Mouse (Mus musculus) CD4-positive, CD25-positive, alpha-beta regulatory T cell, adult 4 months (primary cell): Measurements from ENCODE around the gene Slc2a8. TPM values are rescaled to one million over a fixed set of nuclear protein-coding genes. Genes with fewer than 3 reads are reported as not detected.

Experiments used
- ATAC-seq: one replicate; pipeline ENCODE4 v1.8.0; 2017
- polyA plus RNA-seq, 2 experiments: library from polyadenylated mRNA; unstranded; fragments of 100-300 nt; shearing (Covaris generic); gene quantifications; one replicate each; pipeline ENCODE4 v1.2.1; 2017

The Slc2a8 gene
- polyA plus RNA-seq, 2 experiments from 2014 or later = 1.7 to 3.3 TPM

GRCm38 (mm10) chr2:32969326-32969725, 12.6 kb downstream of the Slc2a8 start:
- no peak for ATAC-seq

DNA sequence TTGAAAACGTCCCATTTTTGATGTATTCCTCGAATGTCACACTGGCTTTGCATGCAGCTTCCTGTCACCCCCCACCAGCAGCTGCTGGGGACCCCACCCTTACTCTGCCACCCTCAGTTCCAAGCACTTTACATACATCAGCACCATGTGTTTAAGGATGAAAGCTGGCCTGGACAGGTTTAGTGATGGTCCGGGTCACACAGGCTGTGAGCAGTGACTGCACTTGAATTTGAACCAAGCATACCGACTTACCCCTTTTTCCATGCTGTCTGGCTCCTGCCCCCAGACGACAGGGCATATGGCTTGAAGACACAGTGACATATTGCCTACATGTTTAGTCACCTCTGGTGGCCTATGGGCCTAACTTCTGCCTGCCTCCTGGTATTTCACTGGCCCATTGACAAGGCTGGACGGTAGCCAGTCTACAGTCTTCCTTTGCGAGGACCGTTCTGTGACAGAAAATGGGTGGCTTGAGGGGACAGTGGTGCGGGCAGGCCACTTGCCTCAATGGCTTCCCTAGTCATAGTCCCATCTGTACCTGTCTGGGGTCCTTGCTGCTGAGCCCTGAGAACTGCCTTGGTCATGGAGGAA, 13.8 kb downstream of the Slc2a8 start:
- ATAC-seq = no peak

DNA sequence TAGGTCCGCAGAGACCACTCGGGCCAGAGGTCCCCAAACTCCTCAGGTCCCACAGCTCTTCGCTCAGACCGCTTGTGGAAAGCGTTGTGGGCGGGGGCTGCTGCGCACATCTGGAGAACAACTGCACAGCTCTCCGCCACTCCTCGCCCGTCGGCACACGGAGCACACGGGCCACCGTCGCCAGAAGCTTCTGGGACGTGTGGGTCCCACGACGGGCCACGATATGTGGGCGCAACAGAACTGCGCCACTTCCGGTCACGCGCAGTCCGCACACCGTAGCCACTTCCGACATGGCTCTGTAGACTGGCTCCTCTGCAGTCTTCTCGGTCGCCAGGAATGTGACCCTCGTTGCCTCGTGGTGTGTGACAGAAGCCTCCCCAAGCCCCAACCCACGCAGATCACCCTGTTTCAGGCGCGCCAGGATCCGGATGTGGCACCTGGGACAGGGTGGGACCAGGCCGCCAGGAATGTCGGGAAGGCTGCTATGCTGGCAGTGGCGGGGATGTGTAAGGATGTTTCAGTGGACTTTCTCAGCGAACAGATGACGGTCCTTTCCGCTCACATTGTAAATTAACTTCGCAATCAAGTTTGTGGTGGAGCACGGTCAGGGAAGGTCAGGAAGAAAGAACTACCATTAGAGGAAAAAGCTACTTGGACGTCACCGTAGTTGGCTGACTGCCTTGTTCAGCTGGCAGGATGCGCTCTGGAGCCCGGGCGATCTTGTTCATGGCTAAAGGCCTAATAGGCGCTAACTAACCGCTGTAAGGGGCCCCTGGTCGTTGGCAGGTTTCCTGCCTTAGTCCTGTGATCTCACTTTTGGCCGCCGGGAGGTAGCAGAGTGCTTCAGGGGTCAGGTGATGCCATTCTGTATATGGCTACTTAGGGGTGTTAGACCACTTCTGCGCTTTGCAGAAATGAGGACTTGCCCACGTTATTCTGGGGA, 14.9 kb downstream of the Slc2a8 start:
- peak; percentile 66 for ATAC-seq

GRCm38 (mm10) chr2:32966184-32966688, 15.6 kb downstream of the Slc2a8 start:
- ATAC-seq = no peak

DNA sequence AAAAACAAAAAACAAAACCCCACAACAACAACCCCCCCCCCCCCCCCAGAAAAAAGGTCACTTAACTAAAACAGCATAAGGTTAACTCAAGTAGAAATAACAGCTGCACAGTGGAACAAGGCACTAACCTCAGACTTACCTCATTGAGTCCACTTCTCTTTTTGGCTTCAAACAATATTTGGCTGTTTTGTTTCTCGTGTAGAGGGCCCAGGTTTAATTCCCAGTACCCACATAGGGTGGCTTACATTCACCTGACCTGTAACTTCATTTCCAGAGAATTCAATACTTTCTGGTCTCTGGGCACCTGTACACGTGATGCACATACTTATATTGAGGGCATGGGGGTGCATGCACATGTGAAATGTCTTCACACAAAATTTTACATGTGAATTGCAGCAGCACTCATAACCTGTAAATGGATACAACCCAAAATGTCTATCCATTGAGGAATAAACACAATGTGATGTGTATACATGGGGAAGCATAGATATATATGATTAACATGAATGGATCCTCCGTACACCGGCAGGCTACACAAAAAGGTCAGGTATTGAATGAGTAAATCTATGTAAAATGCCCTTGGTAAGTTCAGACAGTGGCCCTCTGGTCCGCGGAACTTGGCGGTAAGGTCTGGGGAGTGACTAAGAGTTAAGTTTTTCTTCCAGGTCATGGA, 16.2 kb downstream of the Slc2a8 start:
- no peak for ATAC-seq

DNA sequence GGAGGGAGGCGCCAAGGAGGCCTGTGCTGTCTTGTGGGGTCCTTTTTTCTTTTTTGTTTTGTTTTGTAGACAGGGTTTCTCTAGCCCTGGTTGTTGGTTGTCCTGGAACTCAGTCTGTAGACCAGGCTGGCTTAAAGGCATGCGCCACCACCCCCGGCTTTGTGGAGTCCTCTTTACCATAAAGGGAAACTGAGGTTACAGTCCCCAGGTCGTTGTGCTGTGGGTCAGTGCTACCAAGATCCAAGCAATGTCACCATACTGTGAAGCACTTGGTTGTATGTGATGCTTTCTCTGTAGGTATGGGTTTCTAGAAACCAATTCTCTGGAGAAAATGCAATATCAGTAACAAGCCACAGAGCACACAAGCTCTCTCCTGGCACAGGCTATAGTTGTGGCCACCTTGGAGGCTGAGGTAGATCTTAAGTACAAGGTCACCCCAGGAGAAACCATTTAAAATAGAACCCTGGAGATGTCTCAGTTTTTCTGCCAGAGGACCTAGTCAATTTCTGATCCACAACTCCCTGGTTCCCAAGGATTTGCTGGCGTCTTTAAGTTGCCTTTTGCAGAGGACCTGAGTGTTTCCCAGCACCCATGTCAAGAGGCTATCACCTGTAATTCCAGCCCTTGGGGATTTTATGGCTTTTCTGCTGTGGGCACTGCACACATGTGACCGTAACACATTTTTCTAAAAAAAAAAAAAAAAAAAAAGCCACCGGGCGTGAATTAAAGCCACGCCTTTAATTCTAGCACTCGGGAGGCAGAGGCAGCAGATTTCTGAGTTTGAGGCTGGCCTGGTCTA, 17.0 kb downstream of the Slc2a8 start:
- no peak for ATAC-seq

DNA sequence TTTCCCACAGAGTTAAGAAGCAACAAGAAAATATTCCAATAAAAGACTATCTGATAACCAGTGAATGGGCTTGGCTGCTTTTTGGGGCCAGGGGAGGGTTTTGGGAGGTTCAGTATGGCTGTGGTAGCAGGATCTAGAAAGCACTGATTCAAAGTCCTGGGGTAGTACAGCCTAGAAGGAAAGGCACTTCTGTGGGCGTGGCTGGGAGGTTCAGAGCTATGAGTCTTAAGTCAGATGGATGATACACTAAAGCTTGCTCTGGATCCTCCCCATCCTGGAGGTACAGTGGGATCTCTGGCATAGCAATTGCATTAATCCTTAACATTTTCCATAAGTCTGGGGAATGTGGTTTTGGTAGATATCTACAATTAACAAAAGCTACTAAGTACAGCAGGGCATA, 17.9 kb downstream of the Slc2a8 start:
- no peak for ATAC-seq

GRCm38 (mm10) chr2:32963544-32963943, 18.3 kb downstream of the Slc2a8 start:
- no peak for ATAC-seq

DNA sequence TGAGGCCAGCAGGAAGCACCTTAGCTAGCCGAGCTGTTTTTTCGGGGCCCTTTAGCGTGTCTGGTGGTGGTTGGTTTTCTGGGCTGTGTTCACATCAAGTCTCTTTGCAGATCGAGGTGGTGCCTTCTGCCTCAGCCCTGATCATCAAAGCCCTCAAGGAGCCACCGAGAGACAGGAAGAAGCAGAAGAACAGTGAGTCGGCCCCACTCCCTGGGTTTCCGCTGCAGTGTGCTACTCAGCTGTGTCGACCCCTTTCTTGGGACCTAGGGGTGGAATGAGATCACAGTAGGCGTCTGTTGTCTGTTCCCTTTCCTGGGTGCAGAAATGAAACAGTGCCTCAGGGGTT, 19.0 kb downstream of the Slc2a8 start:
- peak; percentile 19 for ATAC-seq

DNA sequence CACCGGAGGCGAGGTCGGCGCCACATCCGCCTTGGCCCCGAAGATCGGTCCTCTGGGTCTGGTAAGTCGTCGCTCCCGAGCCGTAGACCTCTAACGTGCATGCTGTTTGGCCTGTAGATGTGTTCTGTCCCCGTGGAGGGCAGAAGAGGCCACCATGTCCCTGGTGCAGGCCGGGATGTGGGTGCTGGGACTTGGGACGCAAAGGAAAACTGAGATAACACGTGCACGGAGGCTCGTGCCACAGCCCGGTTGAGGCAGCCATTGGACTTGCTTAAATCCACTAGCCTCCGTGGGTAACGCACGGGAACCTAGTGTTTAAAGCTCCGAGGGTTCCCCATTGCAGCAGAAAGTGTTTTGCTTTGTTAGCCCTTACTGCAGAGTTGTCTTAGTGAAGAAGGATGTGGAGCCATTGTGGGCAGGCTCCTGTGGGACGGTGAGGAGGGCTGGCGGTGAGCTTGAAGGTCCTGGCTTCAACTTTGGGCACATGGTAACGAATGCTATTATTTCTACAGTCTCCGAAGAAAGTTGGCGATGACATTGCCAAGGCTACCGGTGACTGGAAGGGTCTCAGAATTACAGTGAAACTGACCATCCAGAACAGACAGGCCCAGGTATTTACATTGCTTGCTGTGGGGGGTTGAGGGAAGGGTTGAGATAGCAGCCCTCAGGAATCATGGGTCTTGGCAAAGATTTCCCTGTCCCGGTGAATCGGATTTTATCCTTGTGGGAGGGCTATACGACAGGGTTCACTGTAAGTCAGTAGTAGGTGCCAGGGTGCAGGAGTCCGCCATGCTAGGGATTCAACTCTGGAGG, 19.6 kb downstream of the Slc2a8 start:
- ATAC-seq = no peak

DNA sequence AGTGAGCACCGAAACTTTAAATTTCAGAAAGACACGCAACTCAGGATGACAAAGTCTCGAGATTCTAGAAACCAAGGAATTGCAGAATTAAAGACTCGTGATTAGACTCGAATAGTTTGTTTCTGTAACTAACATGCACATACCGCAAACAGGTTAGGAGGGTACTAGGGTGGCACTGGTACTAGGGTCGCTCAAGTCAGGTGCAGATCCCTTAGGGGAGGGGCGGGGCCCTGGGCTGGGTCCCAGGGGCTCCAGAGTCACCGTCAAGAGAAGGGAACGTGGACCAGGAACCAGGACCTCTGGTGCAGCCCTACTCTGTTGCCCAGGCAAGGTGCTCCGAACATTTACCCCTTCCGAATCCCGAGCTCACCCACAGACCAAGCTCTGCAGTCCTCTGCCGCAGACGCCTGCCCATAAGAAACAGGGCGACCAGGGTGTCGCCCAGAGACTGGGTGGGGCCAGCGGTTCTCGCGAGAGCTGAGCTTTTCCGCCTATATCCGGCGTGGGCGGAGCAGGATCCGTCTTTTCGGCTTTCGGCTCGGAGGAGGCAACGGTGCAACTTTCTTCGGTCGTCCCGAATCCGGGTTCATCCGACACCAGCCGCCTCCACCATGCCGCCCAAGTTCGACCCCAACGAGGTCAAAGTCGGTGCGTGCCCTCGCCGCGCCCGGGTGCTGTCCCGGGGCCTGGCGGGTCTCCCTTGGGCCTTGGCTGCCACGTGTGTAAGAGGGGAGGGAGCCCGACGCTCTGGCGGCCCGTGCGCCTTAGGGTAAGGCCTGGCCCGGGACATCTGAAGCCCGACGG, 20.5 kb downstream of the Slc2a8 start, which contains the start of the genes Rpl12 and Lrsam1:
TSS of gene Rpl12 (plus strand) at position 368 of the 804 bp plus-strand sequence.
TSS of gene Lrsam1 (minus strand) at position 423 of the 804 bp plus-strand sequence.
- ATAC-seq = peak; percentile 87

DNA sequence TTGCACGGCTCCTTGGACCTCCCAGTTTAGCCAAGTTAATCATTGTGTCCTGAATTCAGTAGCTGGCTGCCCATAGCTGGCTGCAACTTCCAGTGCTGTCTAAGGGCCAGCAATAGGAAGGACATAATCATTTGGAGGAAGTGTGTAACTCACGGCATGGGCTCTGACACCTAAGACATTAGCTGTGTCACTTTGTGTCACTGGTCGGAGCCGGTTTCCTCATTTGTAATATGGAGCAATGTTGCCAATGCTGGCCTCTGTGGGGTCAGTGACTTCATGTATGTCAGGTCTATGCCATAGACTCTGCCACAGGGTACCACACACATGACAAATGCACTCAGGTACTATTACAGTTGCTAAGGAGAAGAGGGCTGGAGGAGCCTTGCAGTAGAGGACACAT, 21.6 kb downstream of the Slc2a8 start:
- ATAC-seq = no peak

- ATAC-seq = no peak
Measured at GRCm38 (mm10) chr2:32957344-32957743, 24.5 kb downstream of the Slc2a8 start.

DNA sequence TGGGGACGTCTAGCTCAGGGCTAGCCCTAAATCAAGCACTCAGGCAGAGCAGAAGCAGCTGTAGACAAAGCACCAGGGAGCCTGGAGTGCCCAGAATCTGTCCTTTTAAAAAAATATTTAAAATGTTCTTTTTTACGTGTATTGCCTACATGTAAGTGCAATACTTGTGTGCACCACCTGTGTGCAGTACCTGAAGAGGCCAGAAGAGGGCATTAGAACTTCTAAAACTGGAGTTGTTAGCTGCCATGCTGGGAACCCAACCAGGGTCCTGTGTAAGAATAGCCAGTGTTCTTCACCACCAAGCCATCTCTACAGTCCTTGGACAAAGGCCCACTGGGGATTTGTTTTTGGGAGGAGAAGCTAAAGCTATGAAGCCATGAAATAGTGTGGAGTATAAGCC, 27.3 kb downstream of the Slc2a8 start:
- ATAC-seq = no peak

GRCm38 (mm10) chr2:32947454-32947853, 34.4 kb downstream of the Slc2a8 start:
- ATAC-seq = no peak

DNA sequence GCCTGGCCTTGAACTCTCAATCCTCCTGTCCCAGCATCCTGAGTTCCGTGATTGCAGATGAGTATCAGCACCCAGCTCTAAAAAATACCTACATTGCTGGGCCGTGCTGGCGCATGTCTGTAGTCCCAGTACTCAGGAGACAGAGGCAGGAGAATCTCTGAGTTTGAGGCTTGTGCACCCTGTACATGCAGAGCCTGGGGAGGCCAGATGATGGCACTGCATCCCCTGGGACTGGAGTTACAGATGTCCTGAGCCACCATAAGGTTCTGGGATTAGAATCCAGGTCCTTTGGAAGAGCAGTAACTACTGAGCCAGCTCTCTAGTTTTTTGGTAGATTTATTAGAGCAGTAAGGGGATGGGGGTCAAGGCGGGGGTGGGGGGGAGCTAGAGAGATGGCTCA, 41.4 kb downstream of the Slc2a8 start:
- ATAC-seq = no peak

DNA sequence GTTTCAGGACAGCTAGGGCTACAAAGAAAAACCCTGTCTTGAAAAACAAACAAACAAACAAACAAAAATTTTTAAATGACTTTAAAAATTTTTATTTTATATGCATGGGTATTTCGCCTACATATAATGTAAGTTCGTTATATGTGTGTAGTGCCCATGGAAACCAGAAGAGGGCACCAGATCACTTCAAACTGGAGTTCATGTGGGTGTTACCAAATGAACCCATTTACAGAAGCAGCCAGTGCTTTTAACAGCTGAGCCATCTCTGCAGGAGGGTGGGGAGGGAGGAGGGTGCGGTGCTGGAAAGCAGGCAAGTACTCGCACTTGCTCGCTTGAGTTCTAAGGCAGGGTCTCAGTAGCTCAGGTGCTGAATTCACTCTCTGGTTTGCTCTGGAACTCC, 42.5 kb downstream of the Slc2a8 start:
- ATAC-seq = no peak

- ATAC-seq = no peak
Measured at GRCm38 (mm10) chr2:32938741-32939140, 43.1 kb downstream of the Slc2a8 start.

GRCm38 (mm10) chr2:32931730-32932129, 50.2 kb downstream of the Slc2a8 start:
- peak; percentile 41 for ATAC-seq
